In genomic region chr17:57148343-57148742, GRCm38 (mm10) we compare ENCODE assay signal across 26 mouse cellular contexts. TPM values are rescaled to one million over a fixed set of nuclear protein-coding genes. Genes with fewer than 3 reads are reported as not detected.
A peak's percentile ranks its signal among the peaks of the same experiment; 100 is the strongest.
DNase-seq lines count a peak whose midpoint lies in the region; ATAC-seq and TF ChIP-seq lines count a peak whose summit lies in the region.
"Had no signal": no experiment of that assay in that cellular context is flagged by ENCODE, and none has a peak within 500 bp of the region (broad histone marks: within the 10 kb centered on the region; RNA-seq: fewer than 3 reads in every experiment).

No protein-coding gene starts in this region.

- no peak overlapping the region for H3K27ac ChIP-seq in hindbrain, postnatal 0 days
- no peak overlapping the region for H3K27ac ChIP-seq in hindbrain, embryonic 13.5 days
- no peak overlapping the region for H3K27ac ChIP-seq in midbrain, embryonic 12.5 days (replicated peaks)
- H3K27ac ChIP-seq in midbrain, embryonic 14.5 days (replicated peaks; ENCODE audit: low read depth, low read length), result no peak overlapping the region
- no peak overlapping the region for H3K27ac ChIP-seq in neural tube, embryonic 13.5 days (replicated peaks)
- no peak overlapping the region for H3K27ac ChIP-seq in neural tube, embryonic 15.5 days (replicated peaks)
- H3K27ac ChIP-seq: embryonic facial prominence, embryonic 10.5 days; embryonic facial prominence, embryonic 12.5 days; forebrain, embryonic 13.5 days had no signal

- H3K36me3 ChIP-seq in hindbrain, postnatal 0 days (ENCODE audit: insufficient read depth, low read length), result no peaks in the 10 kb centered on the region
- no peaks in the 10 kb centered on the region for H3K36me3 ChIP-seq in hindbrain, embryonic 13.5 days
- no peaks in the 10 kb centered on the region for H3K36me3 ChIP-seq in midbrain, embryonic 12.5 days
- no peaks in the 10 kb centered on the region for H3K36me3 ChIP-seq in midbrain, embryonic 14.5 days (ENCODE audit: control insufficient read depth, insufficient read depth, low read length)
- no peaks in the 10 kb centered on the region for H3K36me3 ChIP-seq in neural tube, embryonic 13.5 days
- no peaks in the 10 kb centered on the region for H3K36me3 ChIP-seq in neural tube, embryonic 15.5 days
- H3K36me3 ChIP-seq: embryonic facial prominence, embryonic 10.5 days; embryonic facial prominence, embryonic 12.5 days; G1E had no signal

- DNase-seq in hindbrain, postnatal 0 days (ENCODE audit: low spot score), result no peak
- no peak for DNase-seq in midbrain, embryonic 14.5 days
- DNase-seq in neural tube, embryonic 10.5 days (ENCODE audit: extremely low spot score, low spot score), result no peak
- no peak for DNase-seq in right cerebral cortex, adult 18-20 months
- DNase-seq: adrenal gland, adult 8-10 months; adrenal gland, postnatal 14 days; adrenal gland, postnatal 36 days; cerebellum, adult 11-12 months; cerebellum, adult 9-10 months had no signal

- H3K9ac ChIP-seq in hindbrain, postnatal 0 days (replicated peaks; ENCODE audit: low read length), result no peak overlapping the region
- no peak overlapping the region for H3K9ac ChIP-seq in hindbrain, embryonic 13.5 days
- 0 out of 2 replicates have a peak overlapping the region, but pooled peaks have one; percentile 54 for H3K9ac ChIP-seq in midbrain, embryonic 12.5 days (replicated peaks)
- no peak overlapping the region for H3K9ac ChIP-seq in midbrain, embryonic 14.5 days (replicated peaks; ENCODE audit: low read length)
- 0 out of 2 replicates have a peak overlapping the region, but pooled peaks have one; percentile 59 for H3K9ac ChIP-seq in neural tube, embryonic 13.5 days
- no peak overlapping the region for H3K9ac ChIP-seq in neural tube, embryonic 15.5 days (replicated peaks)

- H3K4me3 ChIP-seq in hindbrain, postnatal 0 days (ENCODE audit: low read length), result no peak overlapping the region
- no peak overlapping the region for H3K4me3 ChIP-seq in hindbrain, embryonic 13.5 days
- no peak overlapping the region for H3K4me3 ChIP-seq in midbrain, embryonic 12.5 days
- H3K4me3 ChIP-seq in midbrain, embryonic 14.5 days (replicated peaks; ENCODE audit: low read depth, low read length), result no peak overlapping the region
- H3K4me3 ChIP-seq in neural tube, embryonic 13.5 days, result no peak overlapping the region
- no peak overlapping the region for H3K4me3 ChIP-seq in neural tube, embryonic 15.5 days (replicated peaks)

- no peaks in the 10 kb centered on the region for H3K4me1 ChIP-seq in hindbrain, postnatal 0 days (ENCODE audit: insufficient read depth, low read length)
- peaks cover 12% of the 10 kb centered on the region for H3K4me1 ChIP-seq in hindbrain, embryonic 13.5 days (replicated peaks)
- H3K4me1 ChIP-seq in midbrain, embryonic 12.5 days, result peaks cover 8% of the 10 kb centered on the region
- H3K4me1 ChIP-seq in midbrain, embryonic 14.5 days (ENCODE audit: control insufficient read depth, insufficient read depth, low read length), result no peaks in the 10 kb centered on the region
- peaks cover 14% of the 10 kb centered on the region for H3K4me1 ChIP-seq in neural tube, embryonic 13.5 days (replicated peaks)
- peaks cover 15% of the 10 kb centered on the region for H3K4me1 ChIP-seq in neural tube, embryonic 15.5 days

- TF ChIP-seq CTCF in hindbrain, postnatal 0 days (IDR thresholded peaks at IDR 0.05; ENCODE audit: low read depth), result no peak

- ATAC-seq in hindbrain, postnatal 0 days, result no peak
- ATAC-seq in hindbrain, embryonic 13.5 days (ENCODE audit: low FRiP score), result no peak
- no peak for ATAC-seq in midbrain, embryonic 12.5 days (ENCODE audit: low FRiP score, low read depth)
- no peak for ATAC-seq in midbrain, embryonic 14.5 days (ENCODE audit: low FRiP score, low TSS enrichment)
- no peak for ATAC-seq in neural tube, embryonic 13.5 days (ENCODE audit: low read depth)
- ATAC-seq in neural tube, embryonic 15.5 days (ENCODE audit: low FRiP score), result no peak
- ATAC-seq: activated CD4-positive, CD25-positive, alpha-beta regulatory T cell, adult 4 months; forebrain, embryonic 13.5 days; forebrain, embryonic 16.5 days; Patski had no signal

- no peaks in the 10 kb centered on the region for H3K9me3 ChIP-seq in hindbrain, postnatal 0 days (ENCODE audit: low read length)
- H3K9me3 ChIP-seq in hindbrain, embryonic 13.5 days, result no peaks in the 10 kb centered on the region
- no peaks in the 10 kb centered on the region for H3K9me3 ChIP-seq in midbrain, embryonic 12.5 days
- H3K9me3 ChIP-seq in midbrain, embryonic 14.5 days (ENCODE audit: control insufficient read depth, low read length), result no peaks in the 10 kb centered on the region
- no peaks in the 10 kb centered on the region for H3K9me3 ChIP-seq in neural tube, embryonic 13.5 days
- H3K9me3 ChIP-seq in neural tube, embryonic 15.5 days (replicated peaks), result no peaks in the 10 kb centered on the region
- H3K9me3 ChIP-seq: embryonic facial prominence, embryonic 10.5 days; embryonic facial prominence, embryonic 12.5 days; forebrain, embryonic 13.5 days had no signal

- peak overlapping the region; percentile 61; the same call in 1 of the 2 replicates for H3K4me2 ChIP-seq in hindbrain, postnatal 0 days (ENCODE audit: low read depth, low read length)
- no peak overlapping the region for H3K4me2 ChIP-seq in hindbrain, embryonic 13.5 days
- H3K4me2 ChIP-seq in midbrain, embryonic 12.5 days (replicated peaks), result no peak overlapping the region
- no peak overlapping the region for H3K4me2 ChIP-seq in midbrain, embryonic 14.5 days (ENCODE audit: low read length)
- no peak overlapping the region for H3K4me2 ChIP-seq in neural tube, embryonic 13.5 days
- H3K4me2 ChIP-seq in neural tube, embryonic 15.5 days, result peak overlapping the region; percentile 67; the same call in 1 of the 2 replicates

- 69% methylated on average over 4 of the region's 4 CpGs for WGBS in hindbrain, postnatal 0 days
- WGBS in hindbrain, embryonic 13.5 days, result 67% methylated on average over 4 of the region's 4 CpGs
- 58% methylated on average over 4 of the region's 4 CpGs for WGBS in midbrain, embryonic 12.5 days
- 64% methylated on average over 4 of the region's 4 CpGs for WGBS in midbrain, embryonic 14.5 days
- 65% methylated on average over 4 of the region's 4 CpGs for WGBS in neural tube, embryonic 13.5 days
- 80% methylated on average over 4 of the region's 4 CpGs for WGBS in neural tube, embryonic 15.5 days

- peaks cover 6% of the 10 kb centered on the region; the same call in 1 of the 2 replicates for H3K27me3 ChIP-seq in hindbrain, postnatal 0 days (ENCODE audit: insufficient read depth, low read length)
- peaks cover 49% of the 10 kb centered on the region for H3K27me3 ChIP-seq in hindbrain, embryonic 13.5 days
- H3K27me3 ChIP-seq in midbrain, embryonic 12.5 days, result peaks cover 46% of the 10 kb centered on the region
- peaks cover 20% of the 10 kb centered on the region for H3K27me3 ChIP-seq in midbrain, embryonic 14.5 days (ENCODE audit: control insufficient read depth, insufficient read depth, low read length)
- peaks cover 52% of the 10 kb centered on the region for H3K27me3 ChIP-seq in neural tube, embryonic 13.5 days
- peaks cover 26% of the 10 kb centered on the region for H3K27me3 ChIP-seq in neural tube, embryonic 15.5 days (replicated peaks)

RNA-seq across cellular contexts. Expression of gene Cd70, which starts 1.2 kb away (rescaled TPM):
- 1.0 and 3.7 TPM in 2 replicates for total RNA-seq in hindbrain, postnatal 0 days (2014; rRNA removed)
- 2.0 and 2.1 TPM in 2 replicates for polyA plus RNA-seq in hindbrain, postnatal 0 days (2015; fragmentation: Nextera tagmentation; extraction: Ambion mirVana)
- polyA plus RNA-seq in hindbrain, embryonic 13.5 days (2015; fragmentation: Nextera tagmentation; extraction: Ambion mirVana), result 0.32 and 0.61 TPM in 2 replicates
- polyA plus RNA-seq in midbrain, embryonic 12.5 days (2016; fragmentation: Nextera tagmentation; extraction: Ambion mirVana), result 0.29 and 0.38 TPM in 2 replicates
- polyA plus RNA-seq in midbrain, embryonic 14.5 days (2014; fragmentation: Nextera tagmentation; extraction: Ambion mirVana), result 1.1 and 1.4 TPM in 2 replicates
- polyA plus RNA-seq in neural tube, embryonic 13.5 days (2015; fragmentation: Nextera tagmentation; extraction: Ambion mirVana), result 0.56 and 0.62 TPM in 2 replicates
- 1.7 and 1.8 TPM in 2 replicates for polyA plus RNA-seq in neural tube, embryonic 15.5 days (2015; fragmentation: Nextera tagmentation; extraction: Ambion mirVana)
- total RNA-seq: adrenal gland, adult 18-20 months; adrenal gland, adult 8-10 months; adrenal gland, postnatal 14 days; adrenal gland, postnatal 36 days; G1E had no signal
- polyA plus RNA-seq: C2C12; embryonic facial prominence, embryonic 10.5 days; embryonic facial prominence, embryonic 14.5 days; forebrain, embryonic 11.5 days; forebrain, embryonic 13.5 days; forebrain, embryonic 16.5 days; G1E; Patski had no signal

RNA-seq across cellular contexts. Expression of gene Tnfsf9, which starts 43.2 kb away (rescaled TPM):
- total RNA-seq in hindbrain, postnatal 0 days (2014; rRNA removed), result 3.1 and 8.1 TPM in 2 replicates
- polyA plus RNA-seq in hindbrain, postnatal 0 days (2015; fragmentation: Nextera tagmentation; extraction: Ambion mirVana), result 4.3 and 4.7 TPM in 2 replicates
- 4.6 and 5.5 TPM in 2 replicates for polyA plus RNA-seq in hindbrain, embryonic 13.5 days (2015; fragmentation: Nextera tagmentation; extraction: Ambion mirVana)
- polyA plus RNA-seq in midbrain, embryonic 12.5 days (2016; fragmentation: Nextera tagmentation; extraction: Ambion mirVana), result 6.9 and 7.8 TPM in 2 replicates
- polyA plus RNA-seq in midbrain, embryonic 14.5 days (2014; fragmentation: Nextera tagmentation; extraction: Ambion mirVana), result 5.2 and 6.7 TPM in 2 replicates
- polyA plus RNA-seq in neural tube, embryonic 13.5 days (2015; fragmentation: Nextera tagmentation; extraction: Ambion mirVana), result 4.2 and 6.2 TPM in 2 replicates
- 7.7 and 8.5 TPM in 2 replicates for polyA plus RNA-seq in neural tube, embryonic 15.5 days (2015; fragmentation: Nextera tagmentation; extraction: Ambion mirVana)

RNA-seq across cellular contexts. Expression of gene Tnfsf14, which starts 45.6 kb away (rescaled TPM):
- total RNA-seq in hindbrain, postnatal 0 days (2014; rRNA removed), result not detected in 2 replicates
- polyA plus RNA-seq in hindbrain, postnatal 0 days (2015; fragmentation: Nextera tagmentation; extraction: Ambion mirVana), result not detected in 2 replicates
- polyA plus RNA-seq in hindbrain, embryonic 13.5 days (2015; fragmentation: Nextera tagmentation; extraction: Ambion mirVana), result 0.09 and 0.14 TPM in 2 replicates
- 0.09 TPM in 1 of 2 replicates, not detected in the other for polyA plus RNA-seq in midbrain, embryonic 12.5 days (2016; fragmentation: Nextera tagmentation; extraction: Ambion mirVana)
- not detected in 2 replicates for polyA plus RNA-seq in midbrain, embryonic 14.5 days (2014; fragmentation: Nextera tagmentation; extraction: Ambion mirVana)
- not detected in 2 replicates for polyA plus RNA-seq in neural tube, embryonic 13.5 days (2015; fragmentation: Nextera tagmentation; extraction: Ambion mirVana)
- 0.37 TPM in 1 of 2 replicates, not detected in the other for polyA plus RNA-seq in neural tube, embryonic 15.5 days (2015; fragmentation: Nextera tagmentation; extraction: Ambion mirVana)
- polyA plus RNA-seq: C2C12; cerebellum, adult 2 months; cortical plate, adult 2 months; embryonic facial prominence, embryonic 10.5 days; forebrain, embryonic 13.5 days; forebrain, embryonic 16.5 days; Patski had no signal

Comparison
In these comparisons a context has a peak if more than half of its experiments do, and no peak if none do; other contexts are left out.
1. H3K4me2 ChIP-seq: peak in hindbrain, postnatal 0 days (single experiment) and neural tube, embryonic 15.5 days (single experiment); none in hindbrain, embryonic 13.5 days (single experiment), midbrain, embryonic 12.5 days (single experiment), midbrain, embryonic 14.5 days (single experiment) and neural tube, embryonic 13.5 days (single experiment).
2. H3K9ac ChIP-seq: peak in midbrain, embryonic 12.5 days (single experiment) and neural tube, embryonic 13.5 days (single experiment); none in hindbrain, postnatal 0 days (single experiment), hindbrain, embryonic 13.5 days (single experiment), midbrain, embryonic 14.5 days (single experiment) and neural tube, embryonic 15.5 days (single experiment).